Mouse (Mus musculus) kidney, adult 8-10 months (tissue): ENCODE measurements around the gene Trak1.

Source experiments
- DNase-seq, 2 experiments: peaks; one replicate each; pipeline ENCODE4 v3.0.0; 2022

The Trak1 gene

GRCm38 (mm10) chr9:121505346-121505745, 208.0 kb downstream of the Trak1 start:
- no peak for DNase-seq

- no peak for DNase-seq
These were observed 209.3 kb downstream of the Trak1 start for GRCm38 (mm10) chr9:121506478-121507180.

DNA sequence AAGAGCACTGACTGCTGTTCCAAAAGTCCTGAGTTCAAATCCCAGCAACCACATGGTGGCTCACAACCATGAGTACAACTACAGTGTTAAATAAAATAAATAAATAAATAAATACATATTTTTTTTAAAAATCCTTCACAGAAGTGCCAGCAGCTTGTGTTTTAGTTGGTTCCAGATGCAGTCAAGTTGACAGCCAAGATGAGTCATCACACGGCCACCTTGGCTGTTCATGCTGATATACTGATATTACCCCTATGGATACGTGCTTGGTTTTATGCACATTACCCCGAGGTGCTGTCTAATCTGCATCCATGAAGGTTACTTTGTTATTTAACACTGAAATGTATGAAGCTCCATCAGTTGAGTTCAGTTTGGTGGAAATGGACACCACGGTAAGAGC, 214.6 kb downstream of the Trak1 start:
- DNase-seq: no peak

GRCm38 (mm10) chr9:121514462-121514861, 217.2 kb downstream of the Trak1 start:
- no peak for DNase-seq

- DNase-seq: no peak
These were observed 222.7 kb downstream of the Trak1 start for GRCm38 (mm10) chr9:121520047-121520446.
